Mouse (Mus musculus): Measurements from ENCODE around the gene Hnrnpul1. TPM values are rescaled to one million over a fixed set of nuclear protein-coding genes. Genes with fewer than 3 reads are reported as not detected.

Gene Hnrnpul1
- polyA plus RNA-seq, 1 experiment from 2014 or later = 37.3 TPM

GRCm38 (mm10) chr7:25768229-25768628, 13.7 kb upstream of the Hnrnpul1 start:
- Histone ChIP-seq H3K9me3 (replicated peaks) (no peaks in the 10 kb centered on the region), H3K4me1 (no peaks in the 10 kb centered on the region), H3K4me3 (replicated peaks) (no peak overlapping the region), H3K4me2 (no peak overlapping the region), H3K9ac (replicated peaks) (no peak overlapping the region), H3K27me3 (replicated peaks) (no peaks in the 10 kb centered on the region), H3K36me3 (0 out of 2 replicates have a peak, but pooled peaks cover 3% of the 10 kb centered on the region), H3K27ac (replicated peaks) (no peak overlapping the region)
- ATAC-seq (ENCODE audit: low FRiP score) = no peak
- 91% methylated on average over 5 of the region's 5 CpGs for WGBS

DNA sequence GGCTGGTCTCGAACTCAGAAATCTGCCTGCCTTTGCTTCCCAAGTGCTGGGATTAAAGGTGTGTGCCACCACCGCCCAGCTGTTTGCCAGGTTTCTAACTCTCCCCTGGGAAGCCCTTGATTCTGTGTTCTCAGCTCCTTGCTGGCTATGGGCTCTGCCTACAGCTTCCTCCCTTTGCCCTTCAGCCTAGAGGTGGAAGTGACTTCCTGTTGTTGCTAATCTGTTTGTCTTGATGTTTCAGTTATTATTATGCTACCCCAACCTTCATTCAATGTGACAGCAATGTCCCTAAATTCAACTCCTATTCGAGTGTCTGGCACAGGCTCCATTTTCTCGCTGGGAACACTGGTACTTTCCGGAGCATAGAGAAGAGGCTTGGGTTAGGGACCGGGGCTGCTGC, 11.6 kb upstream of the Hnrnpul1 start:
- no peak overlapping the region for H3K9ac ChIP-seq (replicated peaks)
- WGBS = 84% methylated on average over 6 of the region's 6 CpGs
- 0 out of 2 replicates have a peak, but pooled peaks cover 3% of the 10 kb centered on the region for H3K36me3 ChIP-seq
- H3K9me3 ChIP-seq (replicated peaks) = no peaks in the 10 kb centered on the region
- H3K4me2 ChIP-seq = no peak overlapping the region
- H3K27me3 ChIP-seq (replicated peaks) = no peaks in the 10 kb centered on the region
- ATAC-seq (ENCODE audit: low FRiP score) = no peak
- H3K27ac ChIP-seq (replicated peaks) = no peak overlapping the region
- H3K4me3 ChIP-seq (replicated peaks) = no peak overlapping the region
- H3K4me1 ChIP-seq = no peaks in the 10 kb centered on the region

GRCm38 (mm10) chr7:25764221-25764620, 9.7 kb upstream of the Hnrnpul1 start:
- H3K4me1 ChIP-seq = no peaks in the 10 kb centered on the region
- no peaks in the 10 kb centered on the region for H3K36me3 ChIP-seq
- no peak overlapping the region for H3K4me3 ChIP-seq (replicated peaks)
- H3K27me3 ChIP-seq (replicated peaks) = no peaks in the 10 kb centered on the region
- 71% methylated on average over 5 of the region's 5 CpGs for WGBS
- ATAC-seq (ENCODE audit: low FRiP score) = no peak
- H3K9ac ChIP-seq (replicated peaks) = no peak overlapping the region
- no peak overlapping the region for H3K27ac ChIP-seq (replicated peaks)
- no peak overlapping the region for H3K4me2 ChIP-seq
- no peaks in the 10 kb centered on the region for H3K9me3 ChIP-seq (replicated peaks)

GRCm38 (mm10) chr7:25763678-25764077, 9.1 kb upstream of the Hnrnpul1 start:
- Histone ChIP-seq H3K4me2 (no peak overlapping the region), H3K9me3 (replicated peaks) (no peaks in the 10 kb centered on the region), H3K9ac (replicated peaks) (no peak overlapping the region), H3K27ac (replicated peaks) (no peak overlapping the region), H3K4me3 (replicated peaks) (no peak overlapping the region), H3K36me3 (no peaks in the 10 kb centered on the region), H3K27me3 (replicated peaks) (no peaks in the 10 kb centered on the region), H3K4me1 (no peaks in the 10 kb centered on the region)
- no peak for ATAC-seq (ENCODE audit: low FRiP score)
- 66% methylated on average over 11 of the region's 11 CpGs for WGBS

GRCm38 (mm10) chr7:25761354-25761753, 6.8 kb upstream of the Hnrnpul1 start:
- no peaks in the 10 kb centered on the region for H3K27me3 ChIP-seq (replicated peaks)
- 82% methylated on average over 10 of the region's 10 CpGs for WGBS
- no peaks in the 10 kb centered on the region for H3K9me3 ChIP-seq (replicated peaks)
- no peaks in the 10 kb centered on the region for H3K36me3 ChIP-seq
- ATAC-seq (ENCODE audit: low FRiP score) = no peak
- H3K4me3 ChIP-seq (replicated peaks) = no peak overlapping the region
- H3K4me2 ChIP-seq = no peak overlapping the region
- H3K9ac ChIP-seq (replicated peaks) = no peak overlapping the region
- no peak overlapping the region for H3K27ac ChIP-seq (replicated peaks)
- peaks cover 2% of the 10 kb centered on the region; the same call in 1 of the 2 replicates for H3K4me1 ChIP-seq

- peak; percentile 27; the same call in 1 of the 2 replicates for ATAC-seq (ENCODE audit: low FRiP score)
- Histone ChIP-seq H3K27ac (replicated peaks) (peak overlapping the region; percentile 98), H3K4me1 (peaks cover 28% of the 10 kb centered on the region), H3K27me3 (replicated peaks) (no peaks in the 10 kb centered on the region), H3K4me3 (replicated peaks) (peak overlapping the region; percentile 94), H3K9me3 (replicated peaks) (no peaks in the 10 kb centered on the region), H3K36me3 (peaks cover 11% of the 10 kb centered on the region; the same call in 1 of the 2 replicates), H3K9ac (replicated peaks) (peak overlapping the region; percentile 59), H3K4me2 (peak overlapping the region; percentile 95)
- under 1% methylated on average over 18 of the region's 18 CpGs for WGBS
Observed at GRCm38 (mm10) chr7:25756011-25756410, 1.5 kb upstream of the Hnrnpul1 start.

- Histone ChIP-seq H3K4me2 (peak overlapping the region; percentile 95), H3K27me3 (replicated peaks) (no peaks in the 10 kb centered on the region), H3K9me3 (replicated peaks) (no peaks in the 10 kb centered on the region), H3K4me3 (replicated peaks) (peak overlapping the region; percentile 94), H3K27ac (replicated peaks) (peak overlapping the region; percentile 98), H3K4me1 (peaks cover 28% of the 10 kb centered on the region), H3K36me3 (peaks cover 16% of the 10 kb centered on the region), H3K9ac (replicated peaks) (peak overlapping the region; percentile 59)
- under 1% methylated on average over 15 of the region's 15 CpGs for WGBS
- ATAC-seq (ENCODE audit: low FRiP score) = peak; percentile 61
Observed at GRCm38 (mm10) chr7:25755468-25755833, 894 bp upstream of the Hnrnpul1 start.

DNA sequence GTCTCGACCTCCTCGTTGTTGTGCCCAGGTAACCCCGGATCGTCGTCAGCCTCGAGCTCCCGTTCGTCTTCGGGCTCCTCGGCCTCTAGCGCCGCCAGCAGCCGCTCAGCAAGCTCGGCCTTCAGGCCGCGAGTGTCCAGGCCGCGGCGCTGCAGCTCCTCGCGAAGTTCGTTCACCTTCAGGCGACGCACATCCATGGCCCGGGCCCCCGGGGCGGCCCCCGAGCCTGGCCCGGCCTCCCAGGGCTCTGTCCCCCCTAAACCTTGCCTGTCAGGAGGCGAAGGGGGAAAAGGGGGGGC, 169 bp downstream of the Hnrnpul1 start:
- Histone ChIP-seq H3K27me3 (replicated peaks) (no peaks in the 10 kb centered on the region), H3K4me1 (peaks cover 28% of the 10 kb centered on the region), H3K9me3 (replicated peaks) (no peaks in the 10 kb centered on the region), H3K4me2 (peak overlapping the region; percentile 94), H3K27ac (replicated peaks) (peak overlapping the region; percentile 98), H3K4me3 (replicated peaks) (peak overlapping the region; percentile 94), H3K9ac (replicated peaks) (peak overlapping the region; percentile 97), H3K36me3 (peaks cover 25% of the 10 kb centered on the region)
- ATAC-seq (ENCODE audit: low FRiP score) = no peak
- WGBS = under 1% methylated on average over 30 of the region's 30 CpGs

DNA sequence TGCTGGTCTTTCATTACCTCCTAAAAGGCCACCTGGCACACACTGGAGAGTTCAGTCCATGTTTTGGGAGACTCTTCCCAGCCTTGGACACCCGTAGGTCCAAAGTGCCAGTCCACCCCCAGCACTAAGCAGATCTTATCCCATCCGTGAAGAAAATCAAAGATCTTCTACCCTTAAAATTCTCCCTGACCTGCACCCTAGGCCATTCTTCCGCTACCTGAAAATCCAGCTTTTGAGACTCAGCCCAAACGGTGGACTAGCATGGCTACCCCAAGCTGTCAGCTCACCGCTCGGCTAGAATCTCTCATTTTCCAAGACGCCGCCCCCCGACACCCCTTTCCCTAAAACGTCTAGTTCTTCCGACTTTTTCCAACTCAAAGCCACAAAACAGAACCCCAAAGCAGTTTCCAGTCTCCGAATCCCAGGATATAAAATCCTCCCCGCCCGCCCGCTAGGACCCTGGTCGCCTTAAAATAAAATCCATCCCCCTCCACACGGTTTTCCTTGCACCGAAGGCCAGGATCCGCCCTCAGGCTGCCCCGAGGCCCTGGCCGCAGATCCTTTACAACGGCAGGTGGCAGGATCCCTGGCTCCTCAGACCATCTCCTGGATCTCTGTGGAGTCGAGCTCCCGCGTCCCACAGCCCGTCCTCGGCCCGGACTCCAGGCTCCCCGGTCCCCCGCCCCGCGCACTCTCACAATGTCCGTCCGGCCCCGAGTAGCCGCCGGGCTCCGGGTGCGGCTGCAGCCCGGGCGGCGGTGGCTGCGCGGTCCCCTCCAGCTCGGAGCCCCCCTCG, 716 bp downstream of the Hnrnpul1 start:
- Histone ChIP-seq H3K27me3 (replicated peaks) (no peaks in the 10 kb centered on the region), H3K9me3 (replicated peaks) (no peaks in the 10 kb centered on the region), H3K9ac (replicated peaks) (peak overlapping the region; percentile 97), H3K4me1 (peaks cover 28% of the 10 kb centered on the region), H3K4me2 (peak overlapping the region; percentile 94), H3K4me3 (replicated peaks) (peak overlapping the region; percentile 94), H3K36me3 (peaks cover 30% of the 10 kb centered on the region), H3K27ac (replicated peaks) (peak overlapping the region; percentile 98)
- WGBS = 1% methylated on average over 46 of the region's 46 CpGs
- ATAC-seq (ENCODE audit: low FRiP score) = peak; percentile 10

GRCm38 (mm10) chr7:25753076-25753475, 1.5 kb downstream of the Hnrnpul1 start:
- H3K4me1 ChIP-seq = peaks cover 28% of the 10 kb centered on the region
- no peak for ATAC-seq (ENCODE audit: low FRiP score)

GRCm38 (mm10) chr7:25746844-25747243, 7.7 kb downstream of the Hnrnpul1 start:
- Histone ChIP-seq H3K9ac (replicated peaks) (no peak overlapping the region), H3K27me3 (replicated peaks) (no peaks in the 10 kb centered on the region), H3K9me3 (replicated peaks) (no peaks in the 10 kb centered on the region), H3K4me1 (peaks cover 7% of the 10 kb centered on the region), H3K4me2 (no peak overlapping the region), H3K4me3 (replicated peaks) (no peak overlapping the region), H3K36me3 (peaks cover 95% of the 10 kb centered on the region), H3K27ac (replicated peaks) (no peak overlapping the region)
- ATAC-seq (ENCODE audit: low FRiP score) = no peak
- WGBS = 90% methylated on average over 3 of the region's 3 CpGs

More at GRCm38 (mm10) chr7:25753076-25753475, 1.5 kb downstream of the Hnrnpul1 start:
- no peaks in the 10 kb centered on the region for H3K9me3 ChIP-seq (replicated peaks)
- no peaks in the 10 kb centered on the region for H3K27me3 ChIP-seq (replicated peaks)
- H3K4me3 ChIP-seq (replicated peaks) = peak overlapping the region; percentile 94
- peak overlapping the region; percentile 94 for H3K4me2 ChIP-seq
- no peak overlapping the region for H3K27ac ChIP-seq (replicated peaks)
- H3K36me3 ChIP-seq = peaks cover 38% of the 10 kb centered on the region
- peak overlapping the region; percentile 97 for H3K9ac ChIP-seq (replicated peaks)

- no peaks in the 10 kb centered on the region for H3K4me1 ChIP-seq
- H3K27ac ChIP-seq (replicated peaks) = no peak overlapping the region
- H3K9ac ChIP-seq (replicated peaks) = no peak overlapping the region
- no peaks in the 10 kb centered on the region for H3K27me3 ChIP-seq (replicated peaks)
- no peak overlapping the region for H3K4me2 ChIP-seq
- WGBS = 90% methylated on average over 3 of the region's 3 CpGs
- ATAC-seq (ENCODE audit: low FRiP score) = no peak
- H3K36me3 ChIP-seq = peaks cover 93% of the 10 kb centered on the region
- no peak overlapping the region for H3K4me3 ChIP-seq (replicated peaks)
- H3K9me3 ChIP-seq (replicated peaks) = no peaks in the 10 kb centered on the region
Observed at GRCm38 (mm10) chr7:25738277-25738676, 16.3 kb downstream of the Hnrnpul1 start.
